Mouse (Mus musculus) right cerebral cortex, postnatal 25 days (tissue): ENCODE measurements around the gene Trpc4ap.

Source experiments
- DNase-seq: peaks from one replicate; pipeline ENCODE4 v3.0.0; 2022

The Trpc4ap gene

GRCm38 (mm10) chr2:155691336-155691722 is 855 bp downstream of the Trpc4ap start:
- DNase-seq = no peak

GRCm38 (mm10) chr2:155689211-155689610 is 3.0 kb downstream of the Trpc4ap start:
- DNase-seq = no peak

- no peak for DNase-seq
Measured at GRCm38 (mm10) chr2:155687746-155688145, 4.4 kb downstream of the Trpc4ap start.

- DNase-seq = no peak
Measured at GRCm38 (mm10) chr2:155686572-155686971, 5.6 kb downstream of the Trpc4ap start.

GRCm38 (mm10) chr2:155683821-155684220 is 8.4 kb downstream of the Trpc4ap start:
- DNase-seq = no peak

GRCm38 (mm10) chr2:155683137-155683536 is 9.0 kb downstream of the Trpc4ap start:
- DNase-seq = no peak

GRCm38 (mm10) chr2:155681874-155682273 is 10.3 kb downstream of the Trpc4ap start:
- DNase-seq = no peak

GRCm38 (mm10) chr2:155681194-155681593 is 11.0 kb downstream of the Trpc4ap start:
- DNase-seq = no peak

- DNase-seq = no peak
Measured at GRCm38 (mm10) chr2:155680591-155680990, 11.6 kb downstream of the Trpc4ap start.

GRCm38 (mm10) chr2:155679586-155680110 is 12.5 kb downstream of the Trpc4ap start:
- no peak for DNase-seq

- DNase-seq = no peak
Measured at GRCm38 (mm10) chr2:155675118-155675517, 17.1 kb downstream of the Trpc4ap start.

GRCm38 (mm10) chr2:155673546-155673945 is 18.6 kb downstream of the Trpc4ap start:
- DNase-seq = no peak

- DNase-seq = no peak
Measured at GRCm38 (mm10) chr2:155671236-155671635, 20.9 kb downstream of the Trpc4ap start.

- no peak for DNase-seq
Measured at GRCm38 (mm10) chr2:155668461-155668860, 23.7 kb downstream of the Trpc4ap start.

- DNase-seq = no peak
Measured at GRCm38 (mm10) chr2:155667881-155668280, 24.3 kb downstream of the Trpc4ap start.

GRCm38 (mm10) chr2:155663910-155664460 is 28.2 kb downstream of the Trpc4ap start:
- DNase-seq = no peak

- no peak for DNase-seq
Measured at GRCm38 (mm10) chr2:155663097-155663496, 29.1 kb downstream of the Trpc4ap start.

- no peak for DNase-seq
Measured at GRCm38 (mm10) chr2:155662390-155662789, 29.8 kb downstream of the Trpc4ap start.

GRCm38 (mm10) chr2:155655759-155656372 is 36.3 kb downstream of the Trpc4ap start:
- no peak for DNase-seq

- DNase-seq = no peak
Measured at GRCm38 (mm10) chr2:155652618-155653017, 39.6 kb downstream of the Trpc4ap start.

GRCm38 (mm10) chr2:155645746-155646145 is 46.4 kb downstream of the Trpc4ap start:
- DNase-seq = no peak

GRCm38 (mm10) chr2:155641540-155642472 is 50.4 kb downstream of the Trpc4ap start:
- no peak for DNase-seq

GRCm38 (mm10) chr2:155640656-155641055 is 51.5 kb downstream of the Trpc4ap start:
- DNase-seq = no peak

GRCm38 (mm10) chr2:155637411-155637810 is 54.8 kb downstream of the Trpc4ap start:
- no peak for DNase-seq
